Mouse (Mus musculus) gastrocnemius, adult 18-20 months (tissue): ENCODE results near the gene Cyp4f17. TPM values are rescaled to one million over a fixed set of nuclear protein-coding genes. Genes with fewer than 3 reads are reported as not detected.
"Not testable (repeated sequence)": the region's sequence is repeated elsewhere in the genome, so short reads cannot be mapped to it uniquely, and the experiment has no call there.

Experiments used
- DNase-seq: peaks from one replicate; pipeline ENCODE4 v3.0.0; 2021; ENCODE audit warnings: low spot score
- long read RNA-seq, 2 experiments: library from polyadenylated mRNA; stranded (forward); transcript quantifications; one replicate each; pipeline ENCODE4 v2.0.0; 2021
- total RNA-seq, 2 experiments: library from RNA; stranded (reverse); gene quantifications; 2 replicates each; pipeline ENCODE4 v1.2.3; 2021

Cyp4f17 gene
- total RNA-seq: 1 to 10 TPM; 1.3 to 1.5 TPM
- long read RNA-seq, experiment 1: 0 reads
- long read RNA-seq, experiment 2, partial matches to known transcripts: 1 of 4 reads
- long read RNA-seq, experiment 2, other reads (novel, unspliced or antisense): 2 of 4 reads

GRCm38 (mm10) chr17:32505851-32506728, at the start of gene Cyp4f17:
TSS of gene Cyp4f17 (plus strand) at chr17:32506050.
- DNase-seq: peak; percentile 24

GRCm38 (mm10) chr17:32468494-32468893, 37.4 kb upstream of the Cyp4f17 start:
- no peak for DNase-seq

- DNase-seq: no peak
These were observed 35.1 kb upstream of the Cyp4f17 start for GRCm38 (mm10) chr17:32470795-32471194.

- DNase-seq: no peak
These were observed 33.7 kb upstream of the Cyp4f17 start for GRCm38 (mm10) chr17:32472176-32472575.

GRCm38 (mm10) chr17:32474954-32475560, 30.8 kb upstream of the Cyp4f17 start:
- no peak for DNase-seq

GRCm38 (mm10) chr17:32477204-32477603, 28.6 kb upstream of the Cyp4f17 start:
- no peak for DNase-seq

- DNase-seq: no peak
These were observed 27.1 kb upstream of the Cyp4f17 start for GRCm38 (mm10) chr17:32478727-32479126.

- no peak for DNase-seq
These were observed 26.0 kb upstream of the Cyp4f17 start for GRCm38 (mm10) chr17:32479554-32480506.

GRCm38 (mm10) chr17:32481766-32482165, 24.1 kb upstream of the Cyp4f17 start:
- no peak for DNase-seq

- DNase-seq: peak; percentile 65
These were observed 22.6 kb upstream of the Cyp4f17 start for GRCm38 (mm10) chr17:32483200-32483599.

GRCm38 (mm10) chr17:32492349-32492980, 13.4 kb upstream of the Cyp4f17 start:
- DNase-seq: peak; percentile 30

GRCm38 (mm10) chr17:32494601-32495000, 11.2 kb upstream of the Cyp4f17 start:
- peak; percentile 69 for DNase-seq

- not testable (repeated sequence) for DNase-seq
These were observed 5.3 kb upstream of the Cyp4f17 start for GRCm38 (mm10) chr17:32500511-32500910.

- no peak for DNase-seq
These were observed 4.8 kb upstream of the Cyp4f17 start for GRCm38 (mm10) chr17:32501051-32501450.

GRCm38 (mm10) chr17:32503111-32503510, 2.7 kb upstream of the Cyp4f17 start:
- DNase-seq: no peak

- no peak for DNase-seq
These were observed 937 bp downstream of the Cyp4f17 start for GRCm38 (mm10) chr17:32506729-32507245.

- DNase-seq: no peak
These were observed 10.3 kb downstream of the Cyp4f17 start for GRCm38 (mm10) chr17:32516126-32516525.

- no peak for DNase-seq
These were observed 16.1 kb downstream of the Cyp4f17 start for GRCm38 (mm10) chr17:32521981-32522380.

GRCm38 (mm10) chr17:32522386-32522785, 16.5 kb downstream of the Cyp4f17 start:
- DNase-seq: no peak

GRCm38 (mm10) chr17:32522816-32523215, 17.0 kb downstream of the Cyp4f17 start:
- no peak for DNase-seq

- DNase-seq: no peak
These were observed 18.0 kb downstream of the Cyp4f17 start for GRCm38 (mm10) chr17:32523895-32524294.
